Mouse (Mus musculus) stomach, embryonic 14.5 days (tissue): ENCODE measurements at regions not wholly inside any gene's neighbourhood (a gene's known extent, or its start where the extent isn't known, plus 50 kb on each side); places are given as distances from the start of the nearest gene placed in this dataset.
A peak's percentile ranks its signal among the peaks of the same experiment; 100 is the strongest.

Experiments used
- ATAC-seq: fragments of 200-750 bp; cut with Nextera tagmentation; 2 replicates; pipeline ENCODE4 v1.8.0; 2017; ENCODE audit warnings: low read depth, moderate TSS enrichment; ENCODE audit not compliant: insufficient number of reproducible peaks, insufficient read depth, low FRiP score
- H3K27ac ChIP-seq: fragments of 300-500 bp; sonication (generic); 2 replicates; pipeline ENCODE4 v1.5.1; 2014; ENCODE audit warnings: mild to moderate bottlenecking, low read length, moderate library complexity, mixed read lengths
- H3K27me3 ChIP-seq: fragments of 300-500 bp; sonication (generic); 2 replicates; pipeline ENCODE4 v1.6.1; 2014; ENCODE audit warnings: low read length, control low read depth, mixed read lengths; ENCODE audit not compliant: control insufficient read depth, insufficient read depth
- H3K36me3 ChIP-seq: fragments of 300-500 bp; sonication (generic); 2 replicates; pipeline ENCODE4 v1.6.1; 2014; ENCODE audit warnings: mild to moderate bottlenecking, control low read depth, low read length, moderate library complexity, mixed read lengths; ENCODE audit not compliant: control insufficient read depth, insufficient read depth
- H3K4me1 ChIP-seq: fragments of 300-500 bp; sonication (generic); 2 replicates; pipeline ENCODE4 v1.6.1; 2014; ENCODE audit warnings: low read length, control low read depth, mixed read lengths; ENCODE audit not compliant: control insufficient read depth, insufficient read depth
- H3K4me2 ChIP-seq: fragments of 300-500 bp; sonication (generic); replicated peaks from 2 replicates; pipeline ENCODE4 v1.6.1; 2014; ENCODE audit warnings: low read depth, low read length, control low read depth
- H3K4me3 ChIP-seq: fragments of 300-500 bp; sonication (generic); 2 replicates; pipeline ENCODE4 v1.5.1; 2014; ENCODE audit warnings: low read depth, low read length, control low read depth
- H3K9ac ChIP-seq: fragments of 300-500 bp; sonication (generic); replicated peaks from 2 replicates; pipeline ENCODE4 v1.6.1; 2014; ENCODE audit warnings: low read depth, mild to moderate bottlenecking, control low read depth, low read length, moderate library complexity, mixed read lengths
- H3K9me3 ChIP-seq: fragments of 300-500 bp; sonication (generic); 2 replicates; pipeline ENCODE4 v1.6.1; 2016; ENCODE audit warnings: low read depth, low read length, control low read depth; ENCODE audit not compliant: control insufficient read depth
- WGBS: fragments of 180-500 bp; shearing (Covaris S2); extraction: QIAGEN DNeasy Blood & Tissue Kit; methylation state at CpG from one replicate; pipeline ENCODE4 v1.1.7; 2014; 5-methylcytosine and 5-hydroxymethylcytosine counted together

DNA sequence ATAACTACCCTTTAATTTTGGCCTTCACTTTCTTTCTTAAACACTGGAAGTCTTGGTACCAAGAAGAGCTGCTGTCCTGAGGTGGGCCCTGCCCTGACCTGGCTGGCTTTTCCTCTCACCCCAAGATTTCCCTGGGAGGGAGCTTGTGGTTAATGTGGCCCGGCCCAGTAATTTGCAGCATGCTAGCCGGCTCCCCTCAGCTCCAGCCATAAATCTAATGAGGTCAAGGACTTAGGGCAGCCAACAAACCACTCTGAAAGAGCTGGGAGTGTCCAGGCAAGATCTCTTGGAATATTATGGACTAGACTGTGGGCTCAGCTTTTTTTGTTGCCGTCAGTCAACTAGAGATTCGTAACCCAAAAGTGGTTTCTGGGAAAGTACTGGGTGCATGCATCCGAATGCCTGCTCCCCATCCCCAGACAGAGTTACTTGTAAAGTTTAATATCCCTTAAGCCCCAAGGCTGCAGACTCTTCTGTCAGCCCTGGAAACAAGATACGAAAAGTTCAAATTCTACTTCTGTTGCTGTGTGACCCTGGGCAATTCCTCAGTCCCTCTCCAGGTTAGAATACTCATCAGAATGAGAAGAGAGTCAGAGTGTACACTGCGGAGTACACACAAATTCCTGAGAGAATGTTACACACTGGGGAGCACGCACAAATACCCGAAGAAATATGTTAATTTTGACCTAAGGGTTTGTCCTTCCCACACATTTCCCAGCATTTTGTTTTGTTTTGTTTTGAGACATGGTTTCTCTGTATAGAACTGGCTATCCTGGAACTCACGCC, 150.8 kb upstream of the Dapk1 start:
- Histone ChIP-seq H3K4me1 (0 out of 2 replicates have a peak, but pooled peaks cover 7% of the 10 kb centered on the region), H3K4me2 (no peak overlapping the region), H3K27me3 (no peaks in the 10 kb centered on the region), H3K9ac (no peak overlapping the region), H3K27ac (no peak overlapping the region), H3K4me3 (no peak overlapping the region), H3K9me3 (no peaks in the 10 kb centered on the region), H3K36me3 (no peaks in the 10 kb centered on the region)
- WGBS: 63% methylated on average over 10 of the region's 10 CpGs
- no peak for ATAC-seq

DNA sequence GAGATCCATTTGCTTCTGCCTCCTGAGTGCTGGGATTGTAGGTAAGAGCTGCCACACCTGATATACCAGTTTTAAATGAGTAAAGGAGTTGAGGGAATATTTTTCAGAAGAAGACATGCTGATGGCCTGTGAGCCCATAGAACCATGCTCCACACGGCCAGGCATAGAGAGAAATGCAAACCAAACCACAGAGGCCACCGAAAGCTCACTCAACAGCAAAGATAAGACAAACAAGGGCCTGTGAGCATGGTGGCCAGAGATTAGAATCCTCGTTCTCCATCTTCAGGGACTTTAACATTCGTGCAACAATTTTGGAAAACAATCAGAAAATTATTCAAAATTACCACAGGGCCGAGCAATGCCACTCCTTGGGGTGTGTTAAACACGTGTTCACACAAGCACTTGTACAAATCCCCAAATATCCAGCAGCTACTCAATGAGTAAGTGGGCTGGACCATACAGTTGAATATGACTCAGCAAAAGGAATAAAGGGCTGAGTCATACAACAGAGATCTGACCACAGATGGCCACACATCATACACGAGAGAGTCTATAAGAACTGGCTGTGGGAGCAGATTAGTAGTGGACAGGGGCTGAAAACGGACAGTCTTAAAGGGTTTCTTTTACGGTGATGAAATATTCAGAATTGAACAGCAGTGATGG, 147.8 kb upstream of the Dapk1 start:
- Histone ChIP-seq H3K27me3 (no peaks in the 10 kb centered on the region), H3K4me2 (no peak overlapping the region), H3K4me3 (no peak overlapping the region), H3K4me1 (0 out of 2 replicates have a peak, but pooled peaks cover 7% of the 10 kb centered on the region), H3K36me3 (no peaks in the 10 kb centered on the region), H3K9me3 (no peaks in the 10 kb centered on the region), H3K27ac (no peak overlapping the region), H3K9ac (no peak overlapping the region)
- ATAC-seq: no peak
- WGBS: 80% methylated on average over 9 of the region's 9 CpGs

- Histone ChIP-seq H3K27ac (peak overlapping the region; percentile 56; the same call in 1 of the 2 replicates), H3K9ac (no peak overlapping the region), H3K27me3 (no peaks in the 10 kb centered on the region), H3K9me3 (no peaks in the 10 kb centered on the region), H3K4me3 (no peak overlapping the region), H3K4me1 (0 out of 2 replicates have a peak, but pooled peaks cover 7% of the 10 kb centered on the region), H3K4me2 (no peak overlapping the region), H3K36me3 (no peaks in the 10 kb centered on the region)
- 29% methylated on average over 15 of the region's 15 CpGs for WGBS
- ATAC-seq: no peak
Measured at GRCm38 (mm10) chr13:60455033-60455619, 146.6 kb upstream of the Dapk1 start.

DNA sequence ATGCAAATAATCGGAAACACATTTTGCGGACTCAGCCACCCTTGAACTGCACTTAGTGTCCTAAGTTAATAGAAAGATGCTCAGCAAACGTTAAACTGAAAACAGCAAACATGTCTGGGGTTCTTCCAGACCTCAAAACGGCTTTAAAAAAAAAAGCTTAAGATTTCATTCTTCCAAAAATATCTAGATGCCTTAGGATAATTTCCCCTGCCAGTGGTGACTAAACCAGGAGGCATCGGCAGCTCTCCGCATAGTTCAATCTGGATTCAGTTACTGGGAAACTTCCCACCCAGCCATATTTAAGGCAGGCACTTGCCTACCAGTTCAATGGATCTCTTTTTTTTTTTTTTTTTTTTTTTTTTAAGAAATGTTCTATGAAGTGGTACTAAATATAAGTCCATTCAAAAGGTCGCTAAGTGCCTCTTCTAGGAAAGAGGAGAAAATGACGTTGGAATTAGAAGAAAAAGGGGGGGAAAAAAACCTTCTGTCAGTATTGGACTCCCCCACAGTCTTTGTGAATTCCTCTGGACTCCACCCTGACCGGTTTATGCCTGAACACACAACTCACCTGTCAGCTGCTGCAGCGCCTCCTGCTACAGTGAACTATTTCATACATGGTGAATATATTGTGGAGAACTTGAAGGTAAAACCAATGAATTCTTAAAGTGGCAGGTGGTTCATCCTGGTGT, 145.7 kb upstream of the Dapk1 start:
- Histone ChIP-seq H3K4me1 (0 out of 2 replicates have a peak, but pooled peaks cover 7% of the 10 kb centered on the region), H3K4me2 (no peak overlapping the region), H3K4me3 (no peak overlapping the region), H3K9ac (no peak overlapping the region), H3K36me3 (no peaks in the 10 kb centered on the region), H3K27ac (no peak overlapping the region), H3K27me3 (no peaks in the 10 kb centered on the region), H3K9me3 (no peaks in the 10 kb centered on the region)
- ATAC-seq: no peak
- 66% methylated on average over 10 of the region's 10 CpGs for WGBS

- H3K36me3 ChIP-seq: no peaks in the 10 kb centered on the region
- 89% methylated on average over 10 of the region's 10 CpGs for WGBS
- no peak overlapping the region for H3K27ac ChIP-seq
- no peak overlapping the region for H3K4me2 ChIP-seq
- no peaks in the 10 kb centered on the region for H3K27me3 ChIP-seq
- H3K4me1 ChIP-seq: 0 out of 2 replicates have a peak, but pooled peaks cover 7% of the 10 kb centered on the region
- H3K9ac ChIP-seq: no peak overlapping the region
- H3K9me3 ChIP-seq: no peaks in the 10 kb centered on the region
- no peak overlapping the region for H3K4me3 ChIP-seq
- ATAC-seq: no peak
Measured at GRCm38 (mm10) chr13:60457277-60457676, 144.5 kb upstream of the Dapk1 start.

GRCm38 (mm10) chr13:60459002-60459401, 142.7 kb upstream of the Dapk1 start:
- H3K27ac ChIP-seq: no peak overlapping the region
- H3K4me2 ChIP-seq: no peak overlapping the region
- no peak overlapping the region for H3K9ac ChIP-seq
- H3K4me3 ChIP-seq: no peak overlapping the region
- H3K4me1 ChIP-seq: 0 out of 2 replicates have a peak, but pooled peaks cover 7% of the 10 kb centered on the region
- H3K36me3 ChIP-seq: no peaks in the 10 kb centered on the region
- 85% methylated on average over 5 of the region's 5 CpGs for WGBS
- no peak for ATAC-seq
- H3K9me3 ChIP-seq: no peaks in the 10 kb centered on the region
- no peaks in the 10 kb centered on the region for H3K27me3 ChIP-seq

DNA sequence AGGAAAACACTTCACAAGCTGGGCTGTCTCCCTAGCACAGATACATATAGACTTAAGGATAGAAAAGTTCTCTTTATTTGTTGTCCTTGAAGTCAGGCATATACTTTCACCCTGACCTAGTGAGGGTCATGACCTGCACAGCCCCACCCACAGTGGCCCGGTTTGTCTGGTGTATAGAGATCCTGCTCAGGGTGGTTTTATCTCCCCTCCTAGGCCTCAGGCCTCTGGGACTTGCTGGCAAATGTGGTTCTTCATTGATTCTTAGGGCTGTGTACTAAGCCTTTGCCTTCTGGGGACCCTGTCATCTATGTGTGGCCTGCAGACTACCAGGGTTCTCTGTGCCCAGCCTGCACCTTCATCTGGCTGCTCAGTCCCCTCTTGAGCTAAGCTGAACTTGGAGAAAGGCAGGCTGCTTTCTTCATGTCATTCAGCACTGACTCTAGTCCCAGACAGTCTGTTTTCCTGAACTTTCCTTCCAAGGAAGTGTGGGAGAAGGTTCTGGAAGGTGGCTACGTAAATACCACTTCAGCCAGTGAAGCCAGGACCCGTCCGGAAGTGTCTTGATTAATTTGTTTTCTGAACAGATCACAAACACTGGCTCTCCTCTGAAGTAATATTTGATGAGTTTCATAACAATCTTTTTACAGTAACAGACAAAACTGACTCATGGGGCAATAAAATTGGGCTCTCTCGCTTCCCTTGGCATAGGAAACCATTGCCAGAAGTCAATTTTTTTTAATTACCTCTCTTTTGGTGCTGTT, 135.0 kb upstream of the Dapk1 start:
- no peak overlapping the region for H3K27ac ChIP-seq
- no peaks in the 10 kb centered on the region for H3K27me3 ChIP-seq
- no peak overlapping the region for H3K4me3 ChIP-seq
- H3K4me1 ChIP-seq: peaks cover 4% of the 10 kb centered on the region; the same call in 1 of the 2 replicates
- H3K36me3 ChIP-seq: no peaks in the 10 kb centered on the region
- WGBS: 70% methylated on average over 5 of the region's 5 CpGs
- no peaks in the 10 kb centered on the region for H3K9me3 ChIP-seq
- H3K4me2 ChIP-seq: no peak overlapping the region
- no peak overlapping the region for H3K9ac ChIP-seq
- no peak for ATAC-seq
